Mouse (Mus musculus) liver, embryonic 11.5 days (tissue): Measurements from ENCODE around the gene Ak5. TPM values are rescaled to one million over a fixed set of nuclear protein-coding genes. Genes with fewer than 3 reads are reported as not detected.

Experiments used
- ATAC-seq: fragments of 200-750 bp; cut with Nextera tagmentation; replicated peaks from 2 replicates; pipeline ENCODE4 v1.8.0; 2017; ENCODE audit warnings: moderate number of reproducible peaks, mild to moderate bottlenecking, moderate TSS enrichment, moderate library complexity; ENCODE audit not compliant: low FRiP score
- DNase-seq: peaks from one replicate; pipeline ENCODE4 v3.0.0-alpha.2; 2017; ENCODE audit warnings: low spot score
- H3K27ac ChIP-seq: fragments of 300-500 bp; sonication (generic); 2 replicates; pipeline ENCODE4 v1.5.1; 2014; ENCODE audit warnings: mild to moderate bottlenecking, low read depth, low read length, control low read depth
- H3K27me3 ChIP-seq: fragments of 300-500 bp; sonication (generic); replicated peaks from 2 replicates; pipeline ENCODE4 v1.6.1; 2014; ENCODE audit warnings: low read length, mixed read lengths; ENCODE audit not compliant: control insufficient read depth, insufficient read depth
- H3K36me3 ChIP-seq: fragments of 300-500 bp; sonication (generic); 2 replicates; pipeline ENCODE4 v1.6.1; 2014; ENCODE audit warnings: mild to moderate bottlenecking, low read length, moderate library complexity, mixed read lengths; ENCODE audit not compliant: control insufficient read depth, insufficient read depth
- H3K4me1 ChIP-seq: fragments of 300-500 bp; sonication (generic); replicated peaks from 2 replicates; pipeline ENCODE4 v1.6.1; 2014; ENCODE audit warnings: low read length, mixed read lengths; ENCODE audit not compliant: control insufficient read depth, insufficient read depth
- H3K4me2 ChIP-seq: fragments of 300-500 bp; sonication (generic); 2 replicates; pipeline ENCODE4 v1.6.1; 2014; ENCODE audit warnings: mild to moderate bottlenecking, control low read depth, moderate library complexity
- H3K4me3 ChIP-seq: fragments of 300-500 bp; sonication (generic); 2 replicates; pipeline ENCODE4 v1.5.1; 2014; ENCODE audit warnings: low read depth, low read length, control low read depth
- H3K9ac ChIP-seq: fragments of 300-500 bp; sonication (generic); 2 replicates; pipeline ENCODE4 v1.6.1; 2014; ENCODE audit warnings: low read depth, low read length, control low read depth
- H3K9me3 ChIP-seq: fragments of 300-500 bp; sonication (generic); 2 replicates; pipeline ENCODE4 v1.6.1; 2016; ENCODE audit warnings: low read length, inconsistent platforms, mixed read lengths; ENCODE audit not compliant: control insufficient read depth
- WGBS: fragments of 180-500 bp; shearing (Covaris S2); extraction: QIAGEN DNeasy Blood & Tissue Kit; methylation state at CpG from one replicate; pipeline ENCODE4 v1.1.7; 2014; 5-methylcytosine and 5-hydroxymethylcytosine counted together
- polyA plus RNA-seq: library from polyadenylated mRNA; unstranded; fragments of >200 nt; fragmentation: Nextera tagmentation; extraction: Ambion mirVana; gene quantifications from 2 replicates; pipeline ENCODE4 v1.2.1, GENCODE M21; 2014

Gene Ak5
- polyA plus RNA-seq, 1 experiment from 2014 or later, result 3.5 TPM

DNA sequence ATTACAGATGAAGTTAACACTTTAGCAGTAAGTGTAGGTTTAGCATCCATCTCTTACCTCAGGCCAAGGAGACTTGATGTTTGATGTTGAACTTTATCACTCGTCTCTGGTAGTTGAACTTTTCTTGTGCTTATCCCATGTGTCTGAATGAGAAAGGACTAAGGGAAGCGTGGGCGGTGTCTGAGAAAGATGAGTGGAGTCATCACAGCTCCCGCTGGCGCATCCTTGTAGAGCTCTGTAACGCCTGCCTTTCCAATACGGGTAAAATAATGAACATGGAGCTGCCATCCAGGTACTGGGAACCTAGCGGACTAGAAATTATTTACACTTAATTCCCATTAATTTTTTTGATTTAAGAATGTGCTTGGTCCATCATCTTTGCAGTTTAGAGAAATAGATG, 239.2 kb downstream of the Ak5 start:
- Histone ChIP-seq H3K9me3 (no peaks in the 10 kb centered on the region), H3K36me3 (peaks cover 13% of the 10 kb centered on the region; the same call in 1 of the 2 replicates), H3K27ac (no peak overlapping the region), H3K4me1 (no peaks in the 10 kb centered on the region; the same call in 1 of the 2 replicates), H3K27me3 (no peaks in the 10 kb centered on the region), H3K4me3 (no peak overlapping the region), H3K9ac (no peak overlapping the region), H3K4me2 (no peak overlapping the region)
- DNase-seq (no peak), ATAC-seq (no peak)
- 91% methylated on average over 8 of the region's 8 CpGs for WGBS

Other genes with a start within 250 kb of the Ak5 start
- 40.2 and 44.2 TPM in 2 replicates for gene Pigk, start 45.7 kb upstream of the Ak5 start, polyA plus RNA-seq